Mouse (Mus musculus): ENCODE results near the gene Gpr19. TPM values are rescaled to one million over a fixed set of nuclear protein-coding genes. Genes with fewer than 3 reads are reported as not detected.

Gpr19 gene
- polyA plus RNA-seq, 1 experiment from 2014 or later = 36.9 TPM

DNA sequence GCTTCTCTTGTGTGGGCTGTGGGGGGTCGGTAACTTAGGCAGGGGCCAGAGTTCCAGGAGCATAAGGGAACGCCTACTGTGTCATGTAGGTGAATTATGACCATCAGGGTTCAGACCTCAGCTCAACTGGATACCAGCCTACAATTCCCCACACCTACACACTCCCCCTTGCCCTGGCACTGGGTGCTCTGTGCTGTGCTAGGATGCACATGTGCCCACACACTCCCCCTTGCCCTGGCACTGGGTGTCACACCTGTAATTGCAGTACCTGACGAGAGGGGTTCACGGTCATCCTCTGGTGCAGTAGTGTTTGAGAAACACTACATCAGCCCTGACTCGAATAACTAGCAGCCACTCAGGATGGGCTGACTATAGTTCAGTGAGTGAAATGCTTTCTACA, 43.6 kb downstream of the Gpr19 start:
- no peaks in the 10 kb centered on the region for H3K27me3 ChIP-seq (ENCODE audit: control insufficient read depth, insufficient read depth, low read length)
- no peaks in the 10 kb centered on the region for H3K36me3 ChIP-seq (ENCODE audit: control insufficient read depth, insufficient read depth, low read length)
- H3K27ac ChIP-seq (ENCODE audit: low read depth, low read length) = no peak overlapping the region
- H3K4me3 ChIP-seq (ENCODE audit: low read depth, low read length) = no peak overlapping the region
- DNase-seq (ENCODE audit: low spot score, missing footprints) (no peak), ATAC-seq (ENCODE audit: low FRiP score) (no peak)
- no peak overlapping the region for H3K9ac ChIP-seq (ENCODE audit: low read length)
- no peaks in the 10 kb centered on the region for H3K4me1 ChIP-seq (ENCODE audit: control insufficient read depth, insufficient read depth, low read length)
- H3K4me2 ChIP-seq = no peak overlapping the region
- H3K9me3 ChIP-seq (ENCODE audit: control insufficient read depth, low read length) = no peaks in the 10 kb centered on the region
- WGBS = 90% methylated on average over 5 of the region's 5 CpGs

DNA sequence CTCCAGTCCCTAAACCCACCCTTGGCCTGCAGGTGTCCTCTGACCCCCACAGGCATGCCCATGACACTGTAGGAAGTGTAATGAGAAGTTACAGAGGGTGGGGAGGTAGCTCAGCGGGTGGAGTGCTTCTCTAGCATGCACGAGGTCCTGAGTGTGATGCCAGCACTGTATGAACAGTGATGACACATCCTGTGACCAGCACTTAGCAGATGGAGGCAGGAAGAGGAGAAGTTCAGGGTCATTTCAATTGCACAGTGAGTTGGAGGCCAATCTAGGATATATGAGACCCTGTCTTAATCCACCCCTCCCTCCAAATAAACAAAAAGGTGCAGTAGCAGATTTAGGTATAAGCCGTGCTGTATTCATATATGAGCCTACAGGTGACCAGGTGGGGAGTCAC, 48.4 kb downstream of the Gpr19 start:
- no peak overlapping the region for H3K9ac ChIP-seq (ENCODE audit: low read length)
- no peaks in the 10 kb centered on the region for H3K9me3 ChIP-seq (ENCODE audit: control insufficient read depth, low read length)
- no peaks in the 10 kb centered on the region for H3K27me3 ChIP-seq (ENCODE audit: control insufficient read depth, insufficient read depth, low read length)
- WGBS = 84% methylated on average over 3 of the region's 3 CpGs
- no peaks in the 10 kb centered on the region for H3K36me3 ChIP-seq (ENCODE audit: control insufficient read depth, insufficient read depth, low read length)
- no peak overlapping the region for H3K4me2 ChIP-seq
- no peaks in the 10 kb centered on the region for H3K4me1 ChIP-seq (ENCODE audit: control insufficient read depth, insufficient read depth, low read length)
- no peak for DNase-seq (ENCODE audit: low spot score, missing footprints)
- no peak overlapping the region for H3K27ac ChIP-seq (ENCODE audit: low read depth, low read length)
- no peak for ATAC-seq (ENCODE audit: low FRiP score)
- H3K4me3 ChIP-seq (ENCODE audit: low read depth, low read length) = no peak overlapping the region

DNA sequence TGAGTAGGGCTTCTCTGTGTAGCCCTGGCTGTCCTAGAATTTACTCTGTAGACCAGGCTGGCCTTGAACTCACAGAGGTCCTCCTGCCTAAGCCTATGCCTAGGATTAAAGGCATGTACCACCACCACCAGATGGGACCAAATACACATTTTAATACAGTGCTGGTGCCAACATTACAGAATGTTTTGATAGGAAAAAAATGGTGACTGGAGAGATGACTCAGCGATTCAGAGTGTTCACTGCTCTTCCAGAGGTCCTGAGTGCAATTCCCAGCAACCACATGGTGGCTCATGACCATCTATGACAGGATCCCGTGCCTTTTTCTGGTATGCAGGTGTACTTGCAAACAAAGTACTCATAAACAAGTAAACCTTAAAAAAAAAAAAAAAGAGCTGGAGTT, 48.9 kb downstream of the Gpr19 start:
- H3K27ac ChIP-seq (ENCODE audit: low read depth, low read length) = no peak overlapping the region
- DNase-seq (ENCODE audit: low spot score, missing footprints) (no peak), ATAC-seq (ENCODE audit: low FRiP score) (no peak)
- no peak overlapping the region for H3K9ac ChIP-seq (ENCODE audit: low read length)
- WGBS = 84% methylated on average over 2 of the region's 2 CpGs
- H3K36me3 ChIP-seq (ENCODE audit: control insufficient read depth, insufficient read depth, low read length) = no peaks in the 10 kb centered on the region
- H3K4me1 ChIP-seq (ENCODE audit: control insufficient read depth, insufficient read depth, low read length) = no peaks in the 10 kb centered on the region
- no peaks in the 10 kb centered on the region for H3K9me3 ChIP-seq (ENCODE audit: control insufficient read depth, low read length)
- no peaks in the 10 kb centered on the region for H3K27me3 ChIP-seq (ENCODE audit: control insufficient read depth, insufficient read depth, low read length)
- no peak overlapping the region for H3K4me3 ChIP-seq (ENCODE audit: low read depth, low read length)
- no peak overlapping the region for H3K4me2 ChIP-seq

DNA sequence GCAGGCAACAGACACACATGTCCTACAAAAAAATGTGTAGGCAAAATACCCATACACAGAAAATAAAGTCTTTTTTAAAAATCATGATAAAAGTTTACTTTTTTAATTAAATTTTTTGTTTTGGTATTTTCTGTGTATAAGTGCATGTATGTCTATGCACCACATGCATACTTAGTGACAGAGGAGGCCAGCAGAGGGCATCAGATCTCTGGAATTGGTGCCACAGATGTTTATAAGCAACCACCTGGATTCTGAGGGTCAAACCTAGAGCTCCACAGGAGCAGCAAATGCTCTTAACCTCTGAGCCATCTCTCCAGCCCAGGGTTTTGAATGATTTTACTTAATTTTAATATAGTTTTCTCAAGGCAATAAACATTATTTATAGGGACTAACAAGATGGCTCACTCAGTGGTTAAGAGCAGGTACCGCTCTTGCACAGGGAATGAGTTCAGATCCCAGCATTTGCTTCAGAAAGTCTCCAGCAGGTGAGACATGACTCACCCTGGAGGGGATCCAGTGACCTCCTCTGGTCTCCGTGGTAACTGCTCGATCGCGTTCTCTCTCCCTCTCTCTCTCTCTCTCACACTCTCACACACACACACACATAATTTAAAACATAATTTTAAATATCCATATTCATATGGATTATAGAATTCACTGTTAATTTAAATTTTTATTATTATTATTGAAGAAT, 50.0 kb downstream of the Gpr19 start:
- Histone ChIP-seq H3K27ac (ENCODE audit: low read depth, low read length) (no peak overlapping the region), H3K36me3 (ENCODE audit: control insufficient read depth, insufficient read depth, low read length) (no peaks in the 10 kb centered on the region), H3K4me2 (no peak overlapping the region), H3K4me3 (ENCODE audit: low read depth, low read length) (no peak overlapping the region), H3K4me1 (ENCODE audit: control insufficient read depth, insufficient read depth, low read length) (no peaks in the 10 kb centered on the region), H3K9me3 (ENCODE audit: control insufficient read depth, low read length) (no peaks in the 10 kb centered on the region), H3K27me3 (ENCODE audit: control insufficient read depth, insufficient read depth, low read length) (no peaks in the 10 kb centered on the region), H3K9ac (ENCODE audit: low read length) (no peak overlapping the region)
- 86% methylated on average over 5 of the region's 5 CpGs for WGBS
- ATAC-seq (ENCODE audit: low FRiP score) (peak; percentile 51; the same call in 1 of the 2 replicates), DNase-seq (ENCODE audit: low spot score, missing footprints) (no peak)

DNA sequence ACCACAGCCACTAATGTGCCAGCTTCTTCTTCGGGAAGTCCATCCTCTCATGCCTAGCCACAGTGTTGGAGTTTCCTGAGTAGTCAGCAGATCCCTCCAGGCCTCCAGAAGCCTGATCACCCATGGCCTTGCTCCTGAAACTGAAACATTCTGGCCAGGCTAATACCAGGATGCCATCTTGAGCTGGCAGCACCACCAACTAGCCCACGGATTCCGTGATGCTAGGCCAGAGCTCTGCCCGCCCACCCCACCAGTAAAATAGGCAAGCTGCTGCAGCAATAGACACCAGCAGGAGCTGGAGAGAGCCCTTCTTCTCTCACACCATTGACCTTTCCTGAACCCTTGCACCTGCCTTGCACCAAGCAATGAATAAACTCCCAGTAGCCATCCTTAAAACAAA, 50.8 kb downstream of the Gpr19 start:
- Histone ChIP-seq H3K9ac (ENCODE audit: low read length) (no peak overlapping the region), H3K4me2 (no peak overlapping the region), H3K27me3 (ENCODE audit: control insufficient read depth, insufficient read depth, low read length) (no peaks in the 10 kb centered on the region), H3K4me1 (ENCODE audit: control insufficient read depth, insufficient read depth, low read length) (no peaks in the 10 kb centered on the region), H3K36me3 (ENCODE audit: control insufficient read depth, insufficient read depth, low read length) (no peaks in the 10 kb centered on the region), H3K9me3 (ENCODE audit: control insufficient read depth, low read length) (no peaks in the 10 kb centered on the region), H3K27ac (ENCODE audit: low read depth, low read length) (no peak overlapping the region), H3K4me3 (ENCODE audit: low read depth, low read length) (no peak overlapping the region)
- WGBS = 86% methylated on average over 4 of the region's 4 CpGs
- DNase-seq (ENCODE audit: low spot score, missing footprints) (no peak), ATAC-seq (ENCODE audit: low FRiP score) (no peak)

DNA sequence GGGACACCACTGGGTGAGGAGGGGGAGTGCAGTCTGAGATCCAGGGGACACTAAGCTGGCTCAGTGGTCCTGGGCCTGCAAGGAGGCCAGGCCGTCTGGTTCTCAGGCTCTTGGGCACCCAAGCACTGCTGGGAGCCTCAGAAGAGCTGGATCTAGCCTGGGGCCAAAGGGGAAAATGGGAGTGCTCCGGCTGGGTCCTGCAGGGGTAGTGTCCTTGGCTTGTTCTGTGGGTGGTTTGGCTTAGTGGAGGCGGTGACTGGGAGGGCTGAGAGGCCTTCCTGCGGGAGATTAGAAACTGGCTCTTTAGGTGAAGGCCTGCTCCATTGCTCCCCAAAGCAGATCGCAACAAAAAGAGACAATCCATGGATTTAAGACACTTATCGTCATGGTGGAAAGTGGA, 52.1 kb downstream of the Gpr19 start:
- Histone ChIP-seq H3K9me3 (ENCODE audit: control insufficient read depth, low read length) (no peaks in the 10 kb centered on the region), H3K4me1 (ENCODE audit: control insufficient read depth, insufficient read depth, low read length) (no peaks in the 10 kb centered on the region), H3K4me3 (ENCODE audit: low read depth, low read length) (no peak overlapping the region), H3K27me3 (ENCODE audit: control insufficient read depth, insufficient read depth, low read length) (no peaks in the 10 kb centered on the region), H3K27ac (ENCODE audit: low read depth, low read length) (no peak overlapping the region), H3K36me3 (ENCODE audit: control insufficient read depth, insufficient read depth, low read length) (no peaks in the 10 kb centered on the region), H3K9ac (ENCODE audit: low read length) (no peak overlapping the region), H3K4me2 (no peak overlapping the region)
- ATAC-seq (ENCODE audit: low FRiP score) = no peak
- DNase-seq (ENCODE audit: low spot score, missing footprints) = no peak
- WGBS = 69% methylated on average over 6 of the region's 6 CpGs

DNA sequence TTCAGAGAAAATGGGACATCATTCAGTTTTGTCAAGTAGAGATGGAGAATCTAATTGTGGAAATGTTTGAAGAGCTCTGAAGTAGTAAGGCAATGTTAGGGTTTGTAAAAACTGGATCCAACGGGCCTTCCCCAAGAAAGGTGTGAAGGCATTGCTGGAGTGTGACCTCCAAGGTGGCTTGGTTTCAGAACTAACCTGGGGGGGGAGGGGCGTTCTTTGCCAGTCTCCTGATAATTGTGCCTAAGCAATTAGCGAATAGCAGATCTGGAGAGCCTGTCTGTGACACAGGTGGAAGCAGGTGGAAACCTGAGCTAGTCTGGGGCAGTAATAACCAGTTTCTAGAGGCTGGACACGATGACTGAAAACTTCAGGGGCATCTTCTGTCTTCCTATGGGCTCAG, 52.7 kb downstream of the Gpr19 start:
- Histone ChIP-seq H3K9me3 (ENCODE audit: control insufficient read depth, low read length) (no peaks in the 10 kb centered on the region), H3K4me1 (ENCODE audit: control insufficient read depth, insufficient read depth, low read length) (no peaks in the 10 kb centered on the region), H3K27me3 (ENCODE audit: control insufficient read depth, insufficient read depth, low read length) (no peaks in the 10 kb centered on the region), H3K27ac (ENCODE audit: low read depth, low read length) (no peak overlapping the region), H3K9ac (ENCODE audit: low read length) (no peak overlapping the region), H3K36me3 (ENCODE audit: control insufficient read depth, insufficient read depth, low read length) (no peaks in the 10 kb centered on the region), H3K4me2 (no peak overlapping the region), H3K4me3 (ENCODE audit: low read depth, low read length) (no peak overlapping the region)
- 87% methylated on average over 4 of the region's 4 CpGs for WGBS
- ATAC-seq (ENCODE audit: low FRiP score) = no peak
- no peak for DNase-seq (ENCODE audit: low spot score, missing footprints)

DNA sequence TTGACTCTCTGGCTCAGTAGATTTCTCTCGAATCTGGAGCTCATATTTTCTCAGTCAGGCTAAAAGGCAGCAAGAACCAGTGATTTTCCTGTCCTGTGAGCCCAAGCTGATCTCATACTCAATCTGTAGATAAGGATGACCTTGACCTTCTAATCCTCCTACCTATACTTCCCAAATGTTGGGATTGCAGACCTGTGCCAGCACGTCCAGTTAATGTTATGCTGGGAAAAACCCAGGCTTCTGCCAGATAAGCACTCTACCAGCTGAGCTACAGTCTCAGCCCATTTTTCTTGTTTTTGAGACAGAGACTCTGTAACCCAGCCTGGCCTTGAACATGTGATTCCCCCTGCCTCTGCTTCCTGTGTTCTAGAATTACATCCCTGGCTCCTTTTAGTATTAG, 58.0 kb downstream of the Gpr19 start:
- DNase-seq (ENCODE audit: low spot score, missing footprints) = no peak
- no peaks in the 10 kb centered on the region for H3K9me3 ChIP-seq (ENCODE audit: control insufficient read depth, low read length)
- H3K27me3 ChIP-seq (ENCODE audit: control insufficient read depth, insufficient read depth, low read length) = no peaks in the 10 kb centered on the region
- no peak overlapping the region for H3K4me2 ChIP-seq
- H3K27ac ChIP-seq (ENCODE audit: low read depth, low read length) = no peak overlapping the region
- no peak for ATAC-seq (ENCODE audit: low FRiP score)
- no peak overlapping the region for H3K4me3 ChIP-seq (ENCODE audit: low read depth, low read length)
- WGBS = 76% methylated on average over 2 of the region's 2 CpGs
- no peak overlapping the region for H3K9ac ChIP-seq (ENCODE audit: low read length)
- H3K4me1 ChIP-seq (ENCODE audit: control insufficient read depth, insufficient read depth, low read length) = no peaks in the 10 kb centered on the region
- H3K36me3 ChIP-seq (ENCODE audit: control insufficient read depth, insufficient read depth, low read length) = no peaks in the 10 kb centered on the region

DNA sequence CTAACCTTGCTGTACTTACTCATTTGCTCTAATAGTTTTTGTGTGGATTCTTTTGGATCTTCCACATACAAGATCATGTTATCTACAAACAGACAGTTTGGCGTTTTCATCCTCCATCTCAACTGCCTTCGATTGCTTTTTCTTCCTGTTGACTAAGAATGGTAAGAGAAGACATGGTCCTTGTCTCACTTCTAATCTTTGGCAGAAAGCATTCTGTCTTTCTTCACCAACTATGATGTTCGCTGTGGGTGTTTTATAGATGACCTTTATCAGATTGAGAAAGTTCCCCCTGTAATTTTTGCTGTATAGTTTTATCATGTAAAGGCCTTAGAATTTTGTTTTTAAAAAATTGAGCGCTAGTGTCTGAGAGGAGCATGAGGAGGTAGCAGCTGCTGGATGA, 60.3 kb downstream of the Gpr19 start:
- WGBS = 88% methylated on average over 4 of the region's 4 CpGs
- no peak overlapping the region for H3K27ac ChIP-seq (ENCODE audit: low read depth, low read length)
- no peaks in the 10 kb centered on the region for H3K36me3 ChIP-seq (ENCODE audit: control insufficient read depth, insufficient read depth, low read length)
- ATAC-seq (ENCODE audit: low FRiP score) (no peak), DNase-seq (ENCODE audit: low spot score, missing footprints) (no peak)
- H3K9ac ChIP-seq (ENCODE audit: low read length) = no peak overlapping the region
- no peak overlapping the region for H3K4me2 ChIP-seq
- no peaks in the 10 kb centered on the region for H3K27me3 ChIP-seq (ENCODE audit: control insufficient read depth, insufficient read depth, low read length)
- no peaks in the 10 kb centered on the region for H3K4me1 ChIP-seq (ENCODE audit: control insufficient read depth, insufficient read depth, low read length)
- H3K4me3 ChIP-seq (ENCODE audit: low read depth, low read length) = no peak overlapping the region
- H3K9me3 ChIP-seq (ENCODE audit: control insufficient read depth, low read length) = no peaks in the 10 kb centered on the region

All from midbrain, embryonic 11.5 days (tissue).